Mouse (Mus musculus) neural tube, embryonic 11.5 days (tissue): Measurements from ENCODE around the gene Pdcd11. TPM values are rescaled to one million over a fixed set of nuclear protein-coding genes. Genes with fewer than 3 reads are reported as not detected.

ENCODE experiments used
- ATAC-seq: fragments of 200-750 bp; cut with Nextera tagmentation; 2 replicates; pipeline ENCODE4 v1.8.0; 2017; ENCODE audit warnings: moderate number of reproducible peaks, mild to moderate bottlenecking, moderate TSS enrichment, moderate library complexity; ENCODE audit not compliant: insufficient read depth, low FRiP score, low TSS enrichment
- DNase-seq: peaks from one replicate; pipeline ENCODE4 v3.0.0-alpha.2; 2015; ENCODE audit warnings: low spot score
- H3K27ac ChIP-seq: fragments of 300-500 bp; sonication (generic); 2 replicates; pipeline ENCODE4 v1.5.1; 2014; ENCODE audit warnings: low read depth, mild to moderate bottlenecking, low read length
- H3K27me3 ChIP-seq: fragments of 300-500 bp; sonication (generic); 2 replicates; pipeline ENCODE4 v1.6.1; 2014; ENCODE audit warnings: mild to moderate bottlenecking, low read length, mixed read lengths; ENCODE audit not compliant: control insufficient read depth, insufficient read depth
- H3K36me3 ChIP-seq: fragments of 300-500 bp; sonication (generic); 2 replicates; pipeline ENCODE4 v1.6.1; 2014; ENCODE audit warnings: mild to moderate bottlenecking, low read length, moderate library complexity, mixed read lengths; ENCODE audit not compliant: control insufficient read depth, insufficient read depth
- H3K4me1 ChIP-seq: fragments of 300-500 bp; sonication (generic); 2 replicates; pipeline ENCODE4 v1.6.1; 2014; ENCODE audit warnings: low read length, mixed read lengths; ENCODE audit not compliant: control insufficient read depth, insufficient read depth
- H3K4me2 ChIP-seq: fragments of 300-500 bp; sonication (generic); 2 replicates; pipeline ENCODE4 v1.6.1; 2014; ENCODE audit warnings: low read depth, mild to moderate bottlenecking, moderate library complexity
- H3K4me3 ChIP-seq: fragments of 300-500 bp; sonication (generic); 2 replicates; pipeline ENCODE4 v1.5.1; 2014; ENCODE audit warnings: low read depth, low read length
- H3K9ac ChIP-seq: fragments of 300-500 bp; sonication (generic); 2 replicates; pipeline ENCODE4 v1.6.1; 2014; ENCODE audit warnings: mild to moderate bottlenecking, low read length
- H3K9me3 ChIP-seq: fragments of 300-500 bp; sonication (generic); 2 replicates; pipeline ENCODE4 v1.6.1; 2016; ENCODE audit warnings: low read length; ENCODE audit not compliant: control insufficient read depth
- WGBS: fragments of 180-500 bp; shearing (Covaris S2); extraction: QIAGEN DNeasy Blood & Tissue Kit; methylation state at CpG from one replicate; pipeline ENCODE4 v1.1.7; 2014; 5-methylcytosine and 5-hydroxymethylcytosine counted together
- polyA plus RNA-seq: library from polyadenylated mRNA; unstranded; fragments of >200 nt; fragmentation: Nextera tagmentation; extraction: Ambion mirVana; gene quantifications from 2 replicates; pipeline ENCODE4 v1.2.1, GENCODE M21; 2014

Gene Pdcd11
- 9.8 and 11.0 TPM in 2 replicates for polyA plus RNA-seq

DNA sequence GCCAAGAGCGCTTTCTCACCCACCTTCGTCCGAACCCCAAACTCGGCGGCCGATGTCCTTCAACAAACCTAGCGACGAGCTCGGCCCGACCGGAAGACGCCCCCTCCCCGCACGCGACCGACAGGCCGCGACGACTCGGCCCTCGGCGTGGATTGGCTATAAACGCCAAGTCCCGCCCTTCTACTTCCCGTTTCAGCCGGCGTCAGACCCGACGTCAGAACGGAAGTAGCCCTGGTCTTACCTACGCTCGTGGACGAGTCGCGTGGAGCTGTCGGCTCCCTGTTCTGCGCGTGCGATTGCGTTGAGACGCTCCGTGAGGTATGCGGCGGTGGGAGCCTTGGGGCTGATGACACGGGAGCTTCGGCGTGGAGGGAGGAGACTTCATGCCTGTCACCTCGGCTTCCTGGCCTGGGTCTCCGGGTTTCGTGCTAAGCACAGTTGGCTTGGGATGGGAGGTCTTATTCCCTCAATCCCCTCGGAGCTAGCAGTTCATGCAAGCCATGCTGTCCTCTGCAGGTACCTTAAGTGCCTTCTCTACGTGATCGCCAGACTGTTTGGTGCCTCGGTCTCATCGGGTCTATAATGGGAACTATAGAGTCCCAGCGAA lies at the start of gene Pdcd11, which contains the start of gene Usmg5:
Gene Pdcd11, plus strand, starts transcription at position 219 of the 607 bp plus-strand sequence.
Gene Usmg5, minus strand, starts transcription at position 98 of the 607 bp plus-strand sequence.
- Histone ChIP-seq H3K27me3 (no peaks in the 10 kb centered on the region), H3K36me3 (peaks cover 2% of the 10 kb centered on the region; the same call in 1 of the 2 replicates), H3K9me3 (no peaks in the 10 kb centered on the region), H3K4me1 (peaks cover 6% of the 10 kb centered on the region), H3K9ac (peak within 1 kb of the TSS; percentile 83), H3K4me3 (peak within 1 kb of the TSS; percentile 76), H3K4me2 (peak within 1 kb of the TSS; percentile 62), H3K27ac (no peak within 1 kb of the TSS)
- peak; percentile 98 for ATAC-seq
- peak; percentile 97 for DNase-seq
- WGBS = under 1% methylated on average over 56 of the region's 56 CpGs

DNA sequence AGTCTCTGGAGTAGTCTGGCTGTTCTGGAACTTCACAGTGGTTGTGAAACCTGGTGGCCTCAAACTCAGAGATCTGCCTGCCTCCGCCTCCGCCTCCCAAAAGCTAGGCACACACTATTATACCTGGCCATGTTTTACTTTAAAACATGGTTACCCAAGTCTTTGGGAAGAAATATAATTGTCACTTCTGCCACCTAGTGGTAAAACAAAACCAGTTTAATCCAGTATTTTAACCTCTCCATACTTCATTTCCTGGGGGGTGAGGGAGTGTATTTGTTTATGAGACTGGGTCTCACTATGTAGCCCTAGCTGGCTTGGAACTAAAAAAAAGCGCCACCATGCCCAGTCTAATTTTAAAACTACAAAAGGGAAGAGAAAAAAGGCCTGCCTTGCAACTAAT lies 47.0 kb upstream of the Pdcd11 start:
- no peak overlapping the region for H3K4me2 ChIP-seq
- no peaks in the 10 kb centered on the region for H3K27me3 ChIP-seq
- H3K27ac ChIP-seq = no peak overlapping the region
- no peaks in the 10 kb centered on the region for H3K4me1 ChIP-seq
- H3K9ac ChIP-seq = no peak overlapping the region
- 93% methylated on average over 3 of the region's 3 CpGs for WGBS
- no peak overlapping the region for H3K4me3 ChIP-seq
- H3K9me3 ChIP-seq = no peaks in the 10 kb centered on the region
- DNase-seq = no peak
- ATAC-seq = no peak
- H3K36me3 ChIP-seq = peaks cover 3% of the 10 kb centered on the region; the same call in 1 of the 2 replicates

DNA sequence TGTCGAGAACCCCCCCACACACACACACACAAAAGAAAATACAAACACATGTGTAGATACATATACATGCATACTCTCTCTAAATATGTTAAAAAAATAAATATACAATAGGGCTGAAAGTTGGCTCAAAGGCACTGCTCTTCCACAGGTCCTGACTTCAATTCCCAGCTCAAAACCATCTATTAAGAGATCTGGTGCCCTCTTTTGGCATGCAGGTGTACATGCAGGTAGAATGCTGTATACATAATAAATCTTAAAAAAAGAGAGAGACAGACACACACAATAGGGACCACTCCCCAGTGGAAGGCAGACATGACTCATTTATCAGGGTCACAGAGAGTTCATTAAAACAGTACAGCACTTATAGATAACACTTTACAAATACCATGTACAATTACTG lies 44.2 kb upstream of the Pdcd11 start:
- DNase-seq = no peak
- Histone ChIP-seq H3K4me1 (peaks cover 10% of the 10 kb centered on the region), H3K27ac (no peak overlapping the region), H3K9me3 (no peaks in the 10 kb centered on the region), H3K4me3 (no peak overlapping the region), H3K9ac (no peak overlapping the region), H3K4me2 (no peak overlapping the region), H3K36me3 (peaks cover 3% of the 10 kb centered on the region; the same call in 1 of the 2 replicates), H3K27me3 (no peaks in the 10 kb centered on the region)
- 94% methylated on average over 1 of the region's 1 CpGs for WGBS
- ATAC-seq = no peak

DNA sequence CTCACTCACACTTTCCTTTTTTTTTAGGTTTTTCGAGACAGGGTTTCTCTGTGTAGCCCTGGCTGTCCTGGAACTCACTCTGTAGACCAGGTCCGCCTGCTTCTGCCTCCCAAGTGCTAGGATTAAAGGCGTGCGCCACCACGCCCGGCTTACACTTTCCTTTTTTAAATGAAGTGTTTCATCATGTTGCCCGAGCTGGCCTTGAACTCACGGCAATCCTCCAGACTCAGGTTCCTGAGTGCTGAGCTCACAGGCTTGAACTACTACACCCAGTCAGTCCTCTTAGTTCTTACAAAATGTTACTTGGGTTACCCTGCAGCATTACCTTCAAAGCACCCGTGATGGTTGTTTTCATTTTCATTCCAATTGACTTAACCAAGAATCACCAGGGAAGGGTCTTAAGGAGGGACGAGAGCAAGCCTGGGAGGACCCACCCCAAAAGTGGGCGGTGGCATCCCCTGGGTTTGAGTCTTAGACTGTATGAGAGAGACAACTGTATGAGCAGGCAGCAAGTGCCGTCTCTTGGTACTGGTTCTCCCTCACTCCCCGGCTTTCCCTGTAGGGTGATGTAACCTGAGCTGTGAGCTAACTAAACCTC lies 43.2 kb upstream of the Pdcd11 start:
- Histone ChIP-seq H3K27me3 (no peaks in the 10 kb centered on the region), H3K9me3 (no peaks in the 10 kb centered on the region), H3K36me3 (peaks cover 3% of the 10 kb centered on the region; the same call in 1 of the 2 replicates), H3K4me1 (peaks cover 10% of the 10 kb centered on the region), H3K27ac (no peak overlapping the region), H3K4me2 (no peak overlapping the region), H3K9ac (no peak overlapping the region), H3K4me3 (no peak overlapping the region)
- 87% methylated on average over 13 of the region's 13 CpGs for WGBS
- ATAC-seq (no peak), DNase-seq (no peak)

DNA sequence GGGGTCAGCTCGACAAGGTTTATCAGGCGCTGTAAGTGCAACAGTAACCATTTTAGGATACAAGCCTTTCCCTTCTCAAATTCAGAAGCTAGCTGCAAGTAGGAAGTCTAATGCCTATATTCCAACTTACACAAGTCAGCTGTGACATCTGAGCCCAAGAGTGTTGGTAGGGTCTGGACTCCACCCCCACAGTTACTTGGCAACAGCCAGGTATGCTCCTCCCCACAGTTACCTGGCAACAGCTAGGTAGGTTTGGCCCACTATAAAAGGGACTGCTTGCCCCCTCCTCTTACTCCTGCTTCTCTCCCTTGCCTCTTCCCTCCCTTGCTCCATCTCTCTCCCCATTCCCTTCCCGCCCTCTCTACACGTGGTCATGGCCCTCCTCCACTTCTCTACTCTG lies 41.5 kb upstream of the Pdcd11 start:
- peaks cover 10% of the 10 kb centered on the region for H3K4me1 ChIP-seq
- no peak overlapping the region for H3K27ac ChIP-seq
- no peak for DNase-seq
- 67% methylated on average over 4 of the region's 4 CpGs for WGBS
- peak overlapping the region; percentile 71; the same call in 1 of the 2 replicates for H3K4me2 ChIP-seq
- no peaks in the 10 kb centered on the region for H3K9me3 ChIP-seq
- ATAC-seq = no peak
- no peak overlapping the region for H3K9ac ChIP-seq
- no peaks in the 10 kb centered on the region for H3K27me3 ChIP-seq
- H3K4me3 ChIP-seq = 0 out of 2 replicates have a peak overlapping the region, but pooled peaks have one; percentile 84
- H3K36me3 ChIP-seq = peaks cover 3% of the 10 kb centered on the region; the same call in 1 of the 2 replicates

DNA sequence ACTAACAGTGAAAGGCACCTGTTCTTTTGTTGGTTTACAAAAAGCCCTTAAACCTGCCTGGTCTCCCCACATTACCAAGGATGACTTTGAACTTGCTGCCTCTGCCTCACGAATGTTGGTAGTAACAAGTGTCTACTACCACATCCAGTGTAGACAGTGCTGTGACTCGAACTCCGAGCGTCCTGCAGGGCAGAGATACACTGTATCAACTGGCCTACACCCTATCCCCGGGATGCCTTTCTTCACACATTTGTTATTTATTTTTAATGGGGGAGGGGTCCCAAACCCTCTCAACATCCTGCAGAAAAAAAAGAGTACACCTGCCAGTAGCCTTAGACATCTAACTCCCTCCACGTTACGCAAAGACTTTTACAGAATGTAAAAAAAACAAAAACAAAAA lies 40.7 kb upstream of the Pdcd11 start:
- Histone ChIP-seq H3K4me1 (peaks cover 10% of the 10 kb centered on the region), H3K4me3 (peak overlapping the region; percentile 84), H3K36me3 (peaks cover 3% of the 10 kb centered on the region; the same call in 1 of the 2 replicates), H3K9me3 (no peaks in the 10 kb centered on the region), H3K9ac (peak overlapping the region; percentile 93), H3K4me2 (peak overlapping the region; percentile 71), H3K27me3 (no peaks in the 10 kb centered on the region), H3K27ac (0 out of 2 replicates have a peak overlapping the region, but pooled peaks have one; percentile 94)
- WGBS = 9% methylated on average over 7 of the region's 7 CpGs
- DNase-seq (no peak), ATAC-seq (no peak)

DNA sequence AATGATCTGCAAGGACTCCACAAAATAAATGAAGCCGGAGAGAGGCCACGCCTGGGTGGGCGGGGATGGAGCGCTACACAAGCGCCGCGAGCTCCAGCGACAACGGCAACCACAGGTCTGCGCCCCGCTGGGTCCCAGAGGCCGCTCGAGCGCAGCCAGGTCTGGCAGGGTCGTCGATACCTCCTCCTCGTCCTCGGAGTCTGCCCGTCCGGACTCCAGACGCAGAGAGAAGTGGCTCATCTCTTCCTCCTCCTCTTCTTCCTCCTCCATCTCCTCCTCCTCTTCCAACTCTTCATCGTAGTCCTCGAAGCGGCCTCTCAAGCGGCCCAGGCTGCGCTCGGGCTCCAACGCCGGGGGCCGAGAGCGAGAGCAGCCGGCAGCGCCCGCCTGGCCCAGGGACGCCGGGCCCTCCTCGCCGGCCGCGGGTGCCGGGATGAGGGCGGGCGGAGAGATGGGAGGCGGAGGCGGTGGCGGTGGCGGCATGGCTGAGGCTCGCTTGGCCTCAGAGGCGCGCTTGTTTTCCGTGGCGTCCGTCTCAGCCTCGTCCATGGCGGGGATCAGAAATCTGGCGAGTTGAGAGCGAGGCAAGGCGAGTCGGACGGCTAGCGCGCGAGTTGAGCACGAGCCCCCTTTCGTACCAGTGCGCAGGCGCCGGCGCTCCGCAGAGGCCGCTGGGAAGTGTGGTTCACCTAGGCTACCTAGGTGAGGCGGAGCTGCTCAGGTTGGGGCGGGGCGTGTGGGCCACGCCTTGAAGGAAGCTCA lies 40.1 kb upstream of the Pdcd11 start, which contains the start of gene Pcgf6:
Gene Pcgf6, minus strand, starts transcription at position 636 of the 762 bp plus-strand sequence.
- H3K4me3 ChIP-seq = peak within 1 kb of the TSS; percentile 84
- H3K4me2 ChIP-seq = peak within 1 kb of the TSS; percentile 71
- DNase-seq = peak; percentile 88
- WGBS = under 1% methylated on average over 75 of the region's 75 CpGs
- no peaks in the 10 kb centered on the region for H3K27me3 ChIP-seq
- H3K9ac ChIP-seq = peak within 1 kb of the TSS; percentile 93
- H3K27ac ChIP-seq = peak within 1 kb of the TSS; percentile 94
- H3K36me3 ChIP-seq = peaks cover 3% of the 10 kb centered on the region; the same call in 1 of the 2 replicates
- peak; percentile 92 for ATAC-seq
- H3K9me3 ChIP-seq = no peaks in the 10 kb centered on the region
- peaks cover 10% of the 10 kb centered on the region for H3K4me1 ChIP-seq

DNA sequence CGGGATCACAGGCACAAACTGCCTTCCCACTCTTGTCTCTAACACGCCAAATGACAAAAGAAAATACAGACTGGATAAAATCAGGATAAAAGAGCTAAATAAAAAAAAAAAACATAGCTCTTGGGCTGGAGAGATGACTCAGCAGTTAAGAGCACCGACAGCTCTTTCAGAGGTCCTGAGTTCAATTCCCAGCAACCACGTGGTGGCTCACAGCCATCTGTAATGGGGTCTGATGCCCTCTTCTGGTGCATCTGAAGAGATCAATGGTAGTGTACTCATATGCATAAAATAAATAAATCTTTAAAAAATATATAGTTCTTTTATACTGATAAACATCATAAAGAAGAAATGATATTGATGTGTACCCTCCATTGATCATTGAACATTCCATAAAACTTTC lies 37.6 kb upstream of the Pdcd11 start:
- H3K4me1 ChIP-seq = peaks cover 10% of the 10 kb centered on the region
- H3K9me3 ChIP-seq = no peaks in the 10 kb centered on the region
- no peak for DNase-seq
- no peaks in the 10 kb centered on the region for H3K27me3 ChIP-seq
- ATAC-seq = no peak
- H3K4me2 ChIP-seq = no peak overlapping the region
- WGBS = 93% methylated on average over 4 of the region's 4 CpGs
- no peak overlapping the region for H3K4me3 ChIP-seq
- no peaks in the 10 kb centered on the region for H3K36me3 ChIP-seq
- H3K27ac ChIP-seq = no peak overlapping the region
- no peak overlapping the region for H3K9ac ChIP-seq
